Mouse (Mus musculus) liver, postnatal 0 days (tissue): ENCODE measurements at regions not wholly inside any gene's neighbourhood (a gene's known extent, or its start where the extent isn't known, plus 50 kb on each side); places are given as distances from the start of the nearest gene placed in this dataset.

Experiments used
- ATAC-seq: fragments of 200-750 bp; cut with Nextera tagmentation; 2 replicates; pipeline ENCODE4 v1.8.0; 2017; ENCODE audit warnings: mild to moderate bottlenecking, moderate library complexity
- DNase-seq: peaks from one replicate; pipeline ENCODE4 v3.0.0-alpha.2; 2016
- H3K27ac ChIP-seq: fragments of 300-500 bp; sonication (generic); 2 replicates; pipeline ENCODE4 v1.5.1; 2014; ENCODE audit warnings: antibody characterized with exemption, moderate library complexity, mild to moderate bottlenecking, low read depth
- H3K27me3 ChIP-seq: fragments of 300-500 bp; sonication (generic); 2 replicates; pipeline ENCODE4 v1.6.1; 2014; ENCODE audit warnings: low read length, control low read depth, mixed read lengths; ENCODE audit not compliant: insufficient read depth
- H3K36me3 ChIP-seq: fragments of 300-500 bp; sonication (generic); replicated peaks from 2 replicates; pipeline ENCODE4 v1.6.1; 2014; ENCODE audit warnings: mild to moderate bottlenecking, control low read depth, low read length, moderate library complexity, mixed read lengths; ENCODE audit not compliant: insufficient read depth
- H3K4me1 ChIP-seq: fragments of 300-500 bp; sonication (generic); 2 replicates; pipeline ENCODE4 v1.6.1; 2014; ENCODE audit warnings: antibody characterized with exemption, mild to moderate bottlenecking, control low read depth; ENCODE audit not compliant: insufficient read depth
- H3K4me2 ChIP-seq: fragments of 300-500 bp; sonication (generic); 2 replicates; pipeline ENCODE4 v1.6.1; 2014; ENCODE audit warnings: low read depth, mild to moderate bottlenecking, low read length, moderate library complexity, mixed read lengths
- H3K4me3 ChIP-seq: fragments of 300-500 bp; sonication (generic); 2 replicates; pipeline ENCODE4 v1.5.1; 2014; ENCODE audit warnings: low read depth, low read length
- H3K9ac ChIP-seq: fragments of 300-500 bp; sonication (generic); replicated peaks from 2 replicates; pipeline ENCODE4 v1.6.1; 2014; ENCODE audit warnings: mild to moderate bottlenecking, moderate library complexity
- H3K9me3 ChIP-seq: fragments of 300-500 bp; sonication (generic); 2 replicates; pipeline ENCODE4 v1.6.1; 2016; ENCODE audit warnings: mild to moderate bottlenecking, control low read depth, low read length, mixed read lengths
- CTCF ChIP-seq: sonication (generic); IDR thresholded peaks from 2 replicates; pipeline ENCODE4 v1.5.1; 2016; ENCODE audit warnings: antibody characterized with exemption, low read depth
- EP300 ChIP-seq: IDR thresholded peaks from 2 replicates; pipeline ENCODE4 v1.6.1; 2016; ENCODE audit warnings: antibody characterized with exemption, low read depth, mild to moderate bottlenecking
- WGBS: fragments of 180-500 bp; shearing (Covaris S2); extraction: QIAGEN DNeasy Blood & Tissue Kit; methylation state at CpG from one replicate; pipeline ENCODE4 v1.1.7; 2014; ENCODE audit not compliant: insufficient replicate concordance; 5-methylcytosine and 5-hydroxymethylcytosine counted together

DNA sequence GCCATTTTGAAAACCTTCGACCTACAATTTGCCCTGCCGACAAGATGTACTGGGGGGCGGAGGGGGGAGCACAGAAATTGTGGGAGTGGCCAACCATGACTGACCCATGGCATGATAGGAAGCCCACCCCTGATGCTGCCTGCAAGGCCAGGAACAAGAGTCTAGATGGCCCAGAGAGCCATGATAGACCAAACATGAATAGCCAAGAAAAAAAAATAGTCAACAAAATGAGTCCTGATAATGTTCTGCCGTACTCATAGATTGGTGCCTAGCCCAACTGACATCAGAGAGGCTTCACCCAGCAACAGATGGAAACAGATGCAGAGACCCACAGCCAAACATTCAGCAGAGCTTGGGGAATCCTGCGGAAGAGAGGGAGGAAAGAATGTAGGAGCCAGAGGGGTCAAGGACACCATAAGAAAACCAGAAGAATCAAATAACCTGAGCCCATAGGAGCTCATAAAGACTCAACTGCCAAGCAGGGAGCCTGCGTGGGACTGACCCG lies 99.2 kb downstream of the Bms1 start:
- Histone ChIP-seq H3K27me3 (no peaks in the 10 kb centered on the region), H3K9me3 (no peaks in the 10 kb centered on the region), H3K9ac (no peak overlapping the region), H3K4me3 (no peak overlapping the region), H3K27ac (no peak overlapping the region), H3K4me1 (no peaks in the 10 kb centered on the region), H3K4me2 (no peak overlapping the region), H3K36me3 (no peaks in the 10 kb centered on the region)
- TF ChIP-seq EP300 (no peak), CTCF (no peak)
- DNase-seq (no peak), ATAC-seq (no peak)
- WGBS = 83% methylated on average over 7 of the region's 7 CpGs

DNA sequence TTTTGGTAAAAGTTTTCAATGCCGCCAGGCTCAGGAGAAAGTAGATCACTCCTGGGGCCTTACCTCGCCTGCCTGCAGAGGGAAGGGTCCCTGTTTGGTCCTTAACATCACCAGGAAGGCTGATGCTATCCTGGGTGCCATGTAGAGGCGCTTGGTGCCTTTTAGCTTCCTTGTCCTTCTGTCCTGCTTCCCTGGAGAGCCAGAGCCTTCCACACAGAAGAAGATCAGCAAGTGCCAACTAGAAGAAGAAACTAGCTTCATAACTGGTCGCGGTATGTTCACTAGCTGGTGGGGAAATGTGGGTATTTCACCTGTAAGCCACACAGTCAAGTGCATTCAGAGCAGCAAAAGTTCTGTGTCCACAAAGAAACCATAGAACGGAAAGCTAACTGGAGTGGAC lies 103.4 kb downstream of the Bms1 start:
- Histone ChIP-seq H3K4me2 (no peak overlapping the region), H3K4me1 (no peaks in the 10 kb centered on the region), H3K36me3 (no peaks in the 10 kb centered on the region), H3K4me3 (no peak overlapping the region), H3K27me3 (no peaks in the 10 kb centered on the region), H3K9me3 (no peaks in the 10 kb centered on the region), H3K9ac (no peak overlapping the region), H3K27ac (no peak overlapping the region)
- DNase-seq (no peak), ATAC-seq (no peak)
- TF ChIP-seq CTCF (no peak), EP300 (no peak)
- WGBS = 73% methylated on average over 6 of the region's 6 CpGs

DNA sequence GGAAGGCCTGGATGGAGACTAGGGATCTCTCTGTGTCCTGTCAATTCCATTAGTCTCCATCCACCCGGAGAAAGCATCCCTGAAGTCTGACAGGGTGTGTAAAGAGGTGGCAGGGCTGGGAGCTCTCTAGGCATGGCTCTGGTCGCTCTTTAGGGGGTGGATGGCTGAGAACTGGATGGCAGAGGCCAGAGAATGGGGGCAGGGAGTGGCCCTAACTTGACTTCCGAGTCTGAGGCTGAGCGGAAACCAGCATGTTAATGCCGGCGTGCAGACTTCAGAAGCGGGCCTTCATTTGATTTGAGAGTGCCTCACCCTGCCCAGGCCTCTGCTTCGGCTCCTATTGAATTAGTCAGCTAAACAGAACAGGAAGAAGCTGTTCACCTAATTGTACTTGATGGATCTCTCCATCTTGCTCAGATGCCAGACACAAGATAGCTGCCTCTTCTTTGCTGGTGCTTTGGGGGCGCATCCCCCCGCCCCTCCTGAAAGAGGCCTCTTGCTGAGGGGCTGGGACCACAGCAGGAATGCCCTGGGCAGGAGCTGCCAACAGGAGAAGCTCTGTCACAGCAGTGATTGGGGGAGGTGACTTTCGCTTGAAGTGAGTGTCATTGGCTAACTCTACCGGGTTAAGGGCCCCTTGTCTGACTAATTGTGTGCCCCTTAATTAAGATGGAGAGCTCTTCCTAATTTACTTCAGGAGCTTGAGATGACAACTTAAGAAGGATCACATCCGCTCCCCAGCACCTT lies 104.2 kb downstream of the Bms1 start:
- H3K9ac ChIP-seq = no peak overlapping the region
- no peaks in the 10 kb centered on the region for H3K9me3 ChIP-seq
- no peak overlapping the region for H3K4me2 ChIP-seq
- no peak overlapping the region for H3K27ac ChIP-seq
- TF ChIP-seq EP300 = no peak
- no peak for TF ChIP-seq CTCF
- DNase-seq (no peak), ATAC-seq (no peak)
- H3K27me3 ChIP-seq = no peaks in the 10 kb centered on the region
- H3K36me3 ChIP-seq = no peaks in the 10 kb centered on the region
- WGBS = 42% methylated on average over 13 of the region's 13 CpGs
- no peaks in the 10 kb centered on the region for H3K4me1 ChIP-seq
- no peak overlapping the region for H3K4me3 ChIP-seq

- no peak for DNase-seq
These were observed 108.2 kb downstream of the Bms1 start for GRCm38 (mm10) chr6:118311081-118311480.

GRCm38 (mm10) chr6:118309923-118310322 lies 109.4 kb downstream of the Bms1 start:
- Histone ChIP-seq H3K4me3 (no peak overlapping the region), H3K4me2 (no peak overlapping the region), H3K27me3 (no peaks in the 10 kb centered on the region), H3K9ac (no peak overlapping the region), H3K36me3 (no peaks in the 10 kb centered on the region), H3K9me3 (no peaks in the 10 kb centered on the region), H3K27ac (no peak overlapping the region), H3K4me1 (no peaks in the 10 kb centered on the region)
- WGBS = 59% methylated on average over 2 of the region's 2 CpGs
- ATAC-seq (no peak), DNase-seq (no peak)
- TF ChIP-seq CTCF (no peak), EP300 (no peak)

More at GRCm38 (mm10) chr6:118311081-118311480, 108.2 kb downstream of the Bms1 start:
- no peak for ATAC-seq
- H3K27me3 ChIP-seq = no peaks in the 10 kb centered on the region
- H3K36me3 ChIP-seq = no peaks in the 10 kb centered on the region
- H3K4me1 ChIP-seq = no peaks in the 10 kb centered on the region
- WGBS = 75% methylated on average over 9 of the region's 9 CpGs
- H3K4me2 ChIP-seq = no peak overlapping the region
- no peak overlapping the region for H3K9ac ChIP-seq
- no peak overlapping the region for H3K4me3 ChIP-seq
- no peaks in the 10 kb centered on the region for H3K9me3 ChIP-seq
- H3K27ac ChIP-seq = no peak overlapping the region
- TF ChIP-seq EP300 (no peak), CTCF (no peak)

DNA sequence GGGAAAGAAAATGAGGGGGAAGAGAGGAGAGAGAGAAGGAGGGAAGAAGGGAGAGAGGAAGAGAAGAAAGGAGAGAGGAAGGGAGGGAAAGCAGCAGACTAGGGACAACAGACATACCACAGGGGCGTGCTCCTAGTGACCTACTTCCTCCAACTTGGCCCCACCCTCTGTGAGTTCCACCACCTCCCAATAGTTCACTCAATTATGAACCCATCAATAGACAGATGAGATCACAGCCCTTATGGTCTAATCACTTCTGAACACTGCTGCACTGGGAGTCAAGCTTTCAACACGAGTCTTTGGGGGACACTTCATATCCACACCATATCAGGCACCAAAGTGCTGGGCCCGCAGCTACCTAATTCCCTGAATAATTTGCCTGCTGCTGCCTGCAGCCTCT lies 110.7 kb downstream of the Bms1 start:
- Histone ChIP-seq H3K9me3 (no peaks in the 10 kb centered on the region), H3K4me2 (no peak overlapping the region), H3K27ac (no peak overlapping the region), H3K9ac (no peak overlapping the region), H3K27me3 (no peaks in the 10 kb centered on the region), H3K4me1 (no peaks in the 10 kb centered on the region), H3K4me3 (no peak overlapping the region), H3K36me3 (no peaks in the 10 kb centered on the region)
- ATAC-seq = no peak
- DNase-seq = no peak
- TF ChIP-seq EP300 (no peak), CTCF (no peak)
- 69% methylated on average over 3 of the region's 3 CpGs for WGBS
